Mouse (Mus musculus) liver, embryonic 15.5 days (tissue): ENCODE results near the gene Cmah. TPM values are rescaled to one million over a fixed set of nuclear protein-coding genes. Genes with fewer than 3 reads are reported as not detected.

Experiments
- ATAC-seq: fragments of 200-750 bp; cut with Nextera tagmentation; 2 replicates; pipeline ENCODE4 v1.8.0; 2017; ENCODE audit warnings: moderate number of reproducible peaks, mild to moderate bottlenecking, moderate library complexity; ENCODE audit not compliant: insufficient read depth
- H3K27ac ChIP-seq: fragments of 300-500 bp; sonication (generic); replicated peaks from 2 replicates; pipeline ENCODE4 v1.5.1; 2015; ENCODE audit warnings: mild to moderate bottlenecking, inconsistent platforms
- H3K27me3 ChIP-seq: fragments of 300-500 bp; sonication (generic); 2 replicates; pipeline ENCODE4 v1.6.1; 2015; ENCODE audit warnings: mild to moderate bottlenecking, inconsistent platforms
- H3K36me3 ChIP-seq: fragments of 300-500 bp; sonication (generic); replicated peaks from 2 replicates; pipeline ENCODE4 v1.6.1; 2015; ENCODE audit warnings: moderate library complexity, mild to moderate bottlenecking, inconsistent platforms
- H3K4me1 ChIP-seq: fragments of 300-500 bp; sonication (generic); replicated peaks from 2 replicates; pipeline ENCODE4 v1.6.1; 2015; ENCODE audit warnings: inconsistent platforms
- H3K4me2 ChIP-seq: fragments of 300-500 bp; sonication (generic); 2 replicates; pipeline ENCODE4 v1.6.1; 2015; ENCODE audit warnings: moderate library complexity, mild to moderate bottlenecking, inconsistent platforms
- H3K4me3 ChIP-seq: fragments of 300-500 bp; sonication (generic); replicated peaks from 2 replicates; pipeline ENCODE4 v1.5.1; 2015; ENCODE audit warnings: mild to moderate bottlenecking, inconsistent platforms
- H3K9ac ChIP-seq: fragments of 300-500 bp; sonication (generic); 2 replicates; pipeline ENCODE4 v1.6.1; 2015; ENCODE audit warnings: moderate library complexity, mild to moderate bottlenecking, inconsistent platforms
- H3K9me3 ChIP-seq: fragments of 300-500 bp; sonication (generic); replicated peaks from 2 replicates; pipeline ENCODE4 v1.6.1; 2016; ENCODE audit warnings: inconsistent platforms
- WGBS: fragments of 180-500 bp; shearing (Covaris S2); methylation state at CpG from one replicate; pipeline ENCODE4 v1.1.7; 2015; ENCODE audit warnings: mixed read lengths; ENCODE audit not compliant: insufficient replicate concordance; 5-methylcytosine and 5-hydroxymethylcytosine counted together
- polyA plus RNA-seq: library from polyadenylated mRNA; unstranded; fragments of >200 nt; fragmentation: Nextera tagmentation; extraction: Ambion mirVana; gene quantifications from 2 replicates; pipeline ENCODE4 v1.2.1, GENCODE M21; 2015

Cmah gene
- polyA plus RNA-seq, 1 experiment from 2014 or later: 0.81 TPM

DNA sequence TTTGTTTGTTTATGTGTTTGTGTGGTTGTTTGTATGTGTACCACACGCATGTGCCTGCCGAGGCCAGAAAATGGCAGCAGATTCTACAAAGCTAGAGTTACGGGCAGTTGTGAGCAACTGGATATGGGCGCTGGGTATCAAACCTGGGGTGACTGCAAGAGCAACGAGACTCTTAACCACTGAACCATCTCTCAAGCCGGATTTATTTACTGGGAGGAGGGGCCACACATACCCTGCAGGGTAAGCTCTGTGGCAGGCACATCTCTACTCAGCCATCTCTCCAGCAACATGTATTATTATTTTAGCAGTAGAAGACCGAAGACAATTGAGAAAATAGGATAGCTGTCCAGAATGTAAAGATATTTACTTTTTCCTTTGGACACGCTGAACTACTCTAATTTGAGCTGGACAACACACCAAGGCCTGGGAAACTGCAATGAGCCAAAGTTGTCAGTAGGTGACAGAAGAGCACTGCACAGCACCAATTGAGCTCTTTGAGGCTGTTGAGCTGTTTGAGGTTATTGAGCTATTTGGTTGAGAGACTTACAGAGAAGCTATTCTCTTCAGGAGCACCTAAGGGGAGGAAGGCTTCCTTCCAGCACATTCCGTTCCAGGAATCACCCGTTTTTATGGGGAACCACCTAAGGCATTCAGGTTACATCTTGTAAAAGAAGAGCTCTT is 154.6 kb downstream of the Cmah start:
- H3K9ac ChIP-seq: no peak overlapping the region
- H3K27me3 ChIP-seq: no peaks in the 10 kb centered on the region
- peaks cover 12% of the 10 kb centered on the region; the same call in 1 of the 2 replicates for H3K4me1 ChIP-seq
- no peak for ATAC-seq
- no peak overlapping the region for H3K4me2 ChIP-seq
- H3K9me3 ChIP-seq: no peaks in the 10 kb centered on the region
- H3K27ac ChIP-seq: no peak overlapping the region
- H3K36me3 ChIP-seq: no peaks in the 10 kb centered on the region
- H3K4me3 ChIP-seq: no peak overlapping the region
- 51% methylated on average over 10 of the region's 10 CpGs for WGBS

DNA sequence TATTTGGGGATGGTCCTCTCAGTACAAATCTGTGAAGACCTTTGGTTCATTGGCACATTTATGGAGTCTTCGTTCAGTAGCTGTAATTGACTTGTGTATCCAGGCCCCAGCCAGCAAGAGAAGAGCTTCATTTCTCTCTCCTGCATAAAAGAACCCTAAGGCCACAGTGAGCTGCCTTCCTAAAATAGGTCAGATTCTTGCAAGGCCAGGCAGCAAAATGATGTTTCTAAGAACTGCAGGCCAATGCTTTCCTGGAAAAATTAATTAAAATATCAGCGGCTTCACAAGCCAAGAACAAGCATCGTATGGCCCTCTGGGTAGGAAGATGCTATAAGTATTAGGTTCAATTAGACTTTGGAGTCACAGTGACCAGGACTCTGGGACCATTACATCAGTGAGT is 156.5 kb downstream of the Cmah start:
- no peak for ATAC-seq
- no peaks in the 10 kb centered on the region for H3K27me3 ChIP-seq

DNA sequence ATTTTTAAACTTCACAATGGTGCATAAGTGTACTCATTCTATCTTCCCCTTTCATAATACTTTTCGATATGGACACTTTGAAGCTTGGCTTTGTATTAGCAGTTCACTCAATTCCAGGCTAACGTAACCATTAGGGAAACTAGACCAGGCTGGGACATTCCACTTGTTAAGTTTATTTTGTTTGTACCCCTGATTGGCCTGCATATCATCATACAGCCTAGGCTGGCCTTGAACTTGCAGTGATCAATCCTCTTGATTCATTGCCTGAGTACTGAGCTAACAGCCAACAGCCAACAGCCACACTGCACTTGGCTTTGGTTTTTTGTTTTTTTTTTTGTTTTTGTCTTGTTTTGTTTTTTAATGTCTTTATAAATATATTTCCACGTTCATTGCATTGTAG is 157.6 kb downstream of the Cmah start:
- WGBS: 73% methylated on average over 3 of the region's 3 CpGs
- no peak for ATAC-seq

More for the DNA sequence above, 156.5 kb downstream of the Cmah start:
- Histone ChIP-seq H3K4me2 (no peak overlapping the region), H3K27ac (no peak overlapping the region), H3K9me3 (no peaks in the 10 kb centered on the region), H3K4me1 (peaks cover 13% of the 10 kb centered on the region; the same call in 1 of the 2 replicates), H3K4me3 (no peak overlapping the region), H3K9ac (no peak overlapping the region), H3K36me3 (no peaks in the 10 kb centered on the region)
- 68% methylated on average over 3 of the region's 3 CpGs for WGBS

DNA sequence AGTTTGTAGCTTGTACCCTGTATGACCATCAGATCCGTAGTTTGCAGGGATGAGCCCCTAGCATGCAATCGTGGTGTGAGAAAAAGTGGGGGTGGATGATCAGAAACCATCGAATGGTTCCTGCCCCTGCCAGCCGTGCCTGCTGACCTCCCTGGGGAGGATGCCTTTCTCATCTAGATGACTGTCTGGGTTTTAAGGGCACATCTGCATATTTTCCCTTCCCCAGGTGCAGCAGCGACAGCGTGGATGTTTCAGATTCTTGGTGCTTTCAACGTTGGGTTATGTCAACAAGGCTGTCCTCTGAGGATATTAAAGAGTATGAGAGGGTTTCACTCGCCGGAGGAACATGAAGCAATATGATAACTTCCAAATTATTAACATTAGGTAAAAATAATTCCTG is 158.8 kb downstream of the Cmah start:
- H3K9me3 ChIP-seq: no peaks in the 10 kb centered on the region
- ATAC-seq: no peak
- no peak overlapping the region for H3K4me3 ChIP-seq
- peaks cover 18% of the 10 kb centered on the region; the same call in 1 of the 2 replicates for H3K4me1 ChIP-seq
- H3K27ac ChIP-seq: no peak overlapping the region
- 62% methylated on average over 9 of the region's 9 CpGs for WGBS
- H3K4me2 ChIP-seq: no peak overlapping the region
- H3K9ac ChIP-seq: no peak overlapping the region
- H3K27me3 ChIP-seq: no peaks in the 10 kb centered on the region
- no peaks in the 10 kb centered on the region for H3K36me3 ChIP-seq

More for the DNA sequence above, 157.6 kb downstream of the Cmah start:
- peaks cover 13% of the 10 kb centered on the region; the same call in 1 of the 2 replicates for H3K4me1 ChIP-seq
- H3K4me3 ChIP-seq: no peak overlapping the region
- no peak overlapping the region for H3K27ac ChIP-seq
- H3K9me3 ChIP-seq: no peaks in the 10 kb centered on the region
- H3K4me2 ChIP-seq: no peak overlapping the region
- no peaks in the 10 kb centered on the region for H3K27me3 ChIP-seq
- H3K9ac ChIP-seq: no peak overlapping the region
- no peaks in the 10 kb centered on the region for H3K36me3 ChIP-seq

DNA sequence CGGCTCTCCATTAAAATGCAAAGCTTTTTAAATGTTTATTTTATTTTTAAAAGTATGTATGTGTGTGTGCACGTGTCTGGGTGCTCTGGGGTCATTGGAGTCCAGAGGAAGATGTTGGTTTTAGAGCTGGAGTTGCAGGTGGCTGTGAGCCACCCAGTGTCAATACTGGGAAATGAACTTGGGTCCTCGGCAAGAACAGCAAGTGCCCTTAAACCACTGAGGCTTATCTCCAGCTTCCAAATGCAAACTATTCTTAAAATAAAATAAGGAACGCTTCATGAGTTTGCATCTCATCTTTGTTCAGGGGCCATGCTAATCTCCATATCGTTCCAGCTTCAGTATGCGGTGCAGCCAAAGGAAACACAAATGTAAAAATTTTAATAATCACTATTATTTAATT is 159.2 kb downstream of the Cmah start:
- Histone ChIP-seq H3K9me3 (no peaks in the 10 kb centered on the region), H3K9ac (no peak overlapping the region), H3K27me3 (no peaks in the 10 kb centered on the region), H3K27ac (no peak overlapping the region), H3K36me3 (no peaks in the 10 kb centered on the region), H3K4me1 (peaks cover 21% of the 10 kb centered on the region), H3K4me2 (no peak overlapping the region), H3K4me3 (no peak overlapping the region)
- no peak for ATAC-seq
- 22% methylated on average over 6 of the region's 6 CpGs for WGBS

DNA sequence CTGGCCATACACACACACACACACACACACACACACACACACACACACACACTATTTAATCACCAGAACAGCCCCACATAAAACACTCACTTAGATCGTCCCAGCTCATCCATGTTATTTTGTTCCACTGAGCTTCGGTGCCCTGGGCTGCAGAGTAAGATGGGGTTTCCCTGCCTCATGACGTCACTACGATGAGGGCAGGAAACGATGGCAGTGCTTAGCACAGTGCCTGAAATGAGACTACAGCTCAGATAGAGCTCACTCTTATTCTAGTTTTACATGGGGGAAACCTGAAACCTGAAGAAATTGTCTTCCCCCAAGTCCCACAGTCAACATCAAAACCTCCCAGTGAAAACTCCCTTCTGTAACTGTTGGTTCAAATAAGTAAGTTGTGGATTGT is 159.9 kb downstream of the Cmah start:
- H3K4me3 ChIP-seq: no peak overlapping the region
- H3K36me3 ChIP-seq: no peaks in the 10 kb centered on the region
- no peak for ATAC-seq
- no peaks in the 10 kb centered on the region for H3K9me3 ChIP-seq
- H3K9ac ChIP-seq: no peak overlapping the region
- WGBS: 70% methylated on average over 5 of the region's 5 CpGs
- no peaks in the 10 kb centered on the region for H3K27me3 ChIP-seq
- H3K4me2 ChIP-seq: no peak overlapping the region
- peaks cover 28% of the 10 kb centered on the region for H3K4me1 ChIP-seq
- no peak overlapping the region for H3K27ac ChIP-seq

DNA sequence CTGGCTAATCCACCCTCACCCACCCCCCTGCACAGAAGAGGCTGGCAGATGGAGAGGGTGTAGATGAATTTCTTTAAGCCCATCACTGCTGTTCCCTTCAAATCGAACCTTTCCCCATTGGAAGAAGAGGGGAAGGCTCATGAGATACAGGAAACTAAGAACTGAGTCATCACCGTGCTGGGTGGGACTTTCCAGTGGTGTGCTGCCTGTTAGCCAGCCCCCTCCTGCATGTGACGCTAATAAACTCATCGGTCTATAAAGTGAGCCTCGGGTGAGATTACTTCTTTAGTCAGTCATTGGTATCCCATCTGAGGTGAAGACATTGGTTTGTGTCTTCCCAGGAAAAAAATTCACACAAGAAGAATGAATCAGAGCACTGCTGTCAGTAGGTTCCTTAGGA is 160.3 kb downstream of the Cmah start:
- WGBS: 63% methylated on average over 5 of the region's 5 CpGs
- no peak for ATAC-seq
- Histone ChIP-seq H3K4me3 (no peak overlapping the region), H3K27me3 (no peaks in the 10 kb centered on the region), H3K4me1 (peaks cover 33% of the 10 kb centered on the region), H3K36me3 (no peaks in the 10 kb centered on the region), H3K4me2 (no peak overlapping the region), H3K27ac (no peak overlapping the region), H3K9me3 (no peaks in the 10 kb centered on the region), H3K9ac (no peak overlapping the region)

DNA sequence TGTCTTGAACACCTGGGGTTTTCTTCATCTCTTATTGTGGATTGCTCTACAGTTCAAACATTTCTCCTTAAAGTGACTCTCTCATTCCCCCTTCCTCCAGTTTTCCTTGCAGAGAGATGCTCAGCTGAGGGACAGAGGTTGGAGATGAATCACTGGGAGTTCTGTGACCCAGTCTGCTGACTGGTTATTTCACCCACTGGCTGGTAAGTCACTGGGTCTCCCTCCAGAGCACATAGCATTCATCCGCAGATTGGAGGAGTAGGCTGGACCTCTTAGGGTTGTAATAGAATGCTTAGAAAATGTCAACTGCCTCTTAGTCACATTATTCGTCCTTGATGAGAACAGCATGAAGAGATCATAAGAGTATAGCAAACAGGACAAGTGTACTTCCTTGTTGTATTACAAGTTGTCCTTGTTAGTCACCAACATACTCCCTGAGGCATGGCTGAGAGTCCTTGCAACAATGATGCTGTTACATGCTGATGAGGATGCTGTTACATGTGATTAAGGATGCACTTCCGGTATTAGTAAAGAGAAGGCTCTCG is 161.4 kb downstream of the Cmah start:
- peaks cover 40% of the 10 kb centered on the region for H3K4me1 ChIP-seq
- ATAC-seq: no peak
- no peak overlapping the region for H3K9ac ChIP-seq
- H3K4me2 ChIP-seq: no peak overlapping the region
- H3K9me3 ChIP-seq: no peaks in the 10 kb centered on the region
- no peaks in the 10 kb centered on the region for H3K27me3 ChIP-seq
- 66% methylated on average over 4 of the region's 4 CpGs for WGBS
- H3K4me3 ChIP-seq: no peak overlapping the region
- no peak overlapping the region for H3K27ac ChIP-seq
- H3K36me3 ChIP-seq: no peaks in the 10 kb centered on the region

DNA sequence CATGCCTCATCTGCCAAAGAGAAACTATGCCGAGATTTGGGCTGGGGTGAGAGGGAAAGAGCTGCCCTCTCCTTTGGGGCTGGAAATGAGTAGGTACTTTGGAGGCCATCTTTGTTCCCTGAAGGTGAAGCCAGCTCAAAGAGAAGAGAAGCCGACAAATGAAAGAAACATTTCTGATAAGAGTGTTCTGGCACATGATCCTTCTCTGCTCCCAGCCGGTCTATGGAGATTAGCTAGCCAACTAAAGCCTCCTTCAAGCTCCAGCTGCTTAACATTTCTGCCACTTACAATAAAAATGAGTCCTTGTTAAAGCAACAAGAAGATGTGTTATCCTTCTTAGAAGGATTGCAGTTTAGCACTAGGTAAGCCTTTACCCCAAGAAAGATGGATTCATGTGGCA is 162.3 kb downstream of the Cmah start:
- Histone ChIP-seq H3K27ac (no peak overlapping the region), H3K9me3 (no peaks in the 10 kb centered on the region), H3K4me3 (no peak overlapping the region), H3K4me1 (peaks cover 40% of the 10 kb centered on the region), H3K27me3 (no peaks in the 10 kb centered on the region), H3K9ac (no peak overlapping the region), H3K36me3 (no peaks in the 10 kb centered on the region), H3K4me2 (no peak overlapping the region)
- WGBS: 57% methylated on average over 3 of the region's 3 CpGs
- no peak for ATAC-seq

DNA sequence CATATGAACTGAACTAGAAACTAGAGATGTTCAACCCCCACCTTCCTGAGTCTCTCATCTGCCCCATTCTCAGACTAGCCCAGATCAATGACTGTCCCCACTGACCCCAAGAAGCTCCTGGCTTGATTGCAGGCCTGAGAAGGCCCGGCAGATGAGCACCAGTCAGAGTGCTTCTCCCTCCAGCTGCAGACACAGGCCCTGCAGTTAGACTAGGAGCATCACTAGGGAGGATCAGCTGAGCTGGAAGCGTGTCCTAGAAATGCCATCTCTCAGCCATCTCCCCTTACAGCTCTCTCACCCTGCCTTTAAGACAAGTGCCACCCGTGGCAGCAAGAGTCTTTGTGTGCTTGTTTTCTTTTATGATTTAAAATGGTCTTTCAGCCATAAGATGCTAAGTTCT is 162.8 kb downstream of the Cmah start:
- Histone ChIP-seq H3K36me3 (no peaks in the 10 kb centered on the region), H3K4me2 (no peak overlapping the region), H3K27ac (no peak overlapping the region), H3K4me3 (no peak overlapping the region), H3K27me3 (no peaks in the 10 kb centered on the region), H3K4me1 (peaks cover 40% of the 10 kb centered on the region), H3K9me3 (no peaks in the 10 kb centered on the region), H3K9ac (no peak overlapping the region)
- ATAC-seq: no peak
- 60% methylated on average over 3 of the region's 3 CpGs for WGBS

DNA sequence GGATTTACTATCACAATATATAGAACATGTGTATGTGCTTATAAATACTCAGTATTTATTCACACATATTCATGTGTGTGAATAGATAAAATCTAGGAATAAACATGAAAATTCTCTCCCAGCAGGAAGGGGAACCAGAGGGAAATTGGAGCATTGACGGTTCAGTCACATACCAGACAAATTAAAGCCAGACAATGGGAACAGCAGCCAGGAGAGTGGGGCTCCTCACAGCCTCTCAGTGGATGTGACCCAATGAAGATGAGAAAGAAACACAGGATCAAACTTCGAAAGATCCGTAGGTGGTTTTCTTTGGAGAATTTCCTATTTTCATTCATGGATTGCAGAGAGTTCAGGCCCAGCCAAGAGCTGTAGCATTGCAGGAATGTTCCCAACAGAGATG is 163.9 kb downstream of the Cmah start:
- H3K27ac ChIP-seq: no peak overlapping the region
- WGBS: 68% methylated on average over 3 of the region's 3 CpGs
- H3K4me1 ChIP-seq: peaks cover 40% of the 10 kb centered on the region
- ATAC-seq: no peak
- no peaks in the 10 kb centered on the region for H3K36me3 ChIP-seq
- H3K27me3 ChIP-seq: no peaks in the 10 kb centered on the region
- H3K4me2 ChIP-seq: no peak overlapping the region
- no peak overlapping the region for H3K9ac ChIP-seq
- H3K4me3 ChIP-seq: no peak overlapping the region
- H3K9me3 ChIP-seq: no peaks in the 10 kb centered on the region

DNA sequence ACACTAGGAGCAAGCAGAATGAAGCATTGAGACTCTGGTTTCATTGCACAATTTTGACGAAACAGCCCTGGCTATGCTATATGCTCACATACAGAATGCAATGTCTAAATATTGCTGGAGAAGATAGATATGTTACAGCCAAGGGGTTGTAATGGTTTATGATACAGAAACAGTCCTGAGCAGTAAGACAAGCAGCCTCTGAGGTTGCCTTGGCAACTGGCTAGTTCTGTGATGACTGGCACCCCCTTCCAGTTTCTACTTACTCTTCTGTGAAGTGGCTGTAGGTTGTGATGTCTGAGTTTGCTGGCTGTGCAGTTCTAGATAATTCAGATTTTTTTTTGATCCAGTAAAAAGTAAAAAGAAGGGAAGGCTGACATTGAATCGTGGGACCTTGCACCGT is 166.6 kb downstream of the Cmah start:
- H3K4me2 ChIP-seq: no peak overlapping the region
- no peaks in the 10 kb centered on the region for H3K9me3 ChIP-seq
- no peaks in the 10 kb centered on the region for H3K27me3 ChIP-seq
- no peak overlapping the region for H3K27ac ChIP-seq
- WGBS: 78% methylated on average over 3 of the region's 3 CpGs
- no peak overlapping the region for H3K4me3 ChIP-seq
- H3K4me1 ChIP-seq: peaks cover 53% of the 10 kb centered on the region
- ATAC-seq: no peak
- H3K9ac ChIP-seq: no peak overlapping the region
- H3K36me3 ChIP-seq: no peaks in the 10 kb centered on the region
